Mouse (Mus musculus): ENCODE measurements around the gene Nlgn1. TPM values are rescaled to one million over a fixed set of nuclear protein-coding genes. Genes with fewer than 3 reads are reported as not detected.

Gene Nlgn1
- polyA plus RNA-seq, 1 experiment from 2014 or later, result 0.50 TPM

DNA sequence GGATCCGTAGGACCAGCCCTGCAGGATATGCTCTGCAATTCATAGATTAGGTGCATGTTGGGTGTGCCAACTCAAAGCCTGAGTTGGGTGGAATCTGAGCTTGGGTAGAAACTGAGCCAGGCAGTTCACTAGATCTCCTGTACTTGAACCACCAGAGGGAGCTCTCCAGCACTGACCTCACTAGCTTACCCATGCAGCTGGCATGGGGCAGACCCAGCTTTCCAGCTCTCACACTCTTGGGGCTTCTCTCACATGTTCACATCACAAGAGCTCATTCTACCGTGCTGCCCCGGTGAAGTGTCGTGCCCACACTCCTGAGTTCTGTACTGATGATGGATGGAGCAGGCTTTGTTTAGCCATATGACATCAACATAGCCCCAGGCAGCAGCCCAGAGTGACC is 679.2 kb downstream of the Nlgn1 start:
- ATAC-seq, result no peak
- no peak overlapping the region for H3K27ac ChIP-seq (ENCODE audit: low read length)
- no peak overlapping the region for H3K9ac ChIP-seq (replicated peaks; ENCODE audit: low read depth)
- TF ChIP-seq CTCF (IDR thresholded peaks at IDR 0.05) (peak; percentile 59), EP300 (IDR thresholded peaks at IDR 0.05) (no peak)
- no peaks in the 10 kb centered on the region for H3K4me1 ChIP-seq (ENCODE audit: insufficient read depth, low read depth, low read length)
- no peaks in the 10 kb centered on the region for H3K36me3 ChIP-seq (ENCODE audit: insufficient read depth, low read length)
- H3K9me3 ChIP-seq (ENCODE audit: low read length), result no peaks in the 10 kb centered on the region
- no peak overlapping the region for H3K4me3 ChIP-seq (ENCODE audit: low read depth, low read length)
- H3K4me2 ChIP-seq (replicated peaks; ENCODE audit: low read depth, low read length), result no peak overlapping the region
- DNase-seq (ENCODE audit: low spot score), result peak; percentile 26
- H3K27me3 ChIP-seq (replicated peaks; ENCODE audit: insufficient read depth, low read length), result no peaks in the 10 kb centered on the region
- 62% methylated on average over 4 of the region's 4 CpGs for WGBS

DNA sequence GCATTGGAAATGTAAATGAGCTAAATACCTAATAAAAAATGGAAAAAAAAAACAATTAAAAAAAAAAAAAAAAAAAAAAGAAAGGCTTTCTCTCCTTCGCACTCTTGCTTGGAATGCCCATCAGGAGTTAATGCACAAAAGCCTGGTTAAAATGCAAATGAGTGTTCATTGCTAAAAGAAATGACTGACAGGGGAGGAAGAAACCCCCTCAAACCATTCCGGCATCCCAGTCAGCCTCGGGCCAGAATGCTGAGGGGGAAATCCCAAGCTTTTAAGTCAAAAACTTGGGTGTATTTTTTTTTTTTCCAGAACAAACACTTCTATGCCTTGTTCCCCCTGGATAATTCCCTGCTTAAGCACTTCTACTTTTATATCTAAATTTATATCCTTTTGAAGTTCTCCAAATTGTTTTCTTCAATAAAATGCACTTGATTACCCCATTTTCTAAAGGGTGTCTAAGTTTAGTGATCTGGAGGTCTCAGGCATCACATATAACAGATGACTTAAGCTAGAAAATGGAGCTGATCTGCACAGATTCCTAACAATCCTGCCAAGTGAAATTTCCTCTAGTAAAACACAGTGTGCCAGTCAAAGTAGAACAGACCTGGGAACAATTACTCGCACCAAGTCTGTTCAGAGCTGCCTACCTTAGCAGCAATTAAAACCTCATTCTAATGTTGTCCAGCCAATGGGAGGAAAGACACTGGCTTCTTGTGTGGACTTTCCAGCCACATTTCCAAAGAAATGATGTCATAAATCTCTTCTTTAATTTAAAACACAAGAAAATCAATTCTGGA is 686.2 kb downstream of the Nlgn1 start:
- no peaks in the 10 kb centered on the region for H3K36me3 ChIP-seq (ENCODE audit: insufficient read depth, low read length)
- no peak for ATAC-seq
- no peaks in the 10 kb centered on the region for H3K27me3 ChIP-seq (replicated peaks; ENCODE audit: insufficient read depth, low read length)
- TF ChIP-seq EP300 (IDR thresholded peaks at IDR 0.05) (no peak), CTCF (IDR thresholded peaks at IDR 0.05) (no peak)
- 82% methylated on average over 4 of the region's 4 CpGs for WGBS
- H3K4me1 ChIP-seq (ENCODE audit: insufficient read depth, low read depth, low read length), result no peaks in the 10 kb centered on the region
- H3K4me3 ChIP-seq (ENCODE audit: low read depth, low read length), result no peak overlapping the region
- no peak for DNase-seq (ENCODE audit: low spot score)
- no peaks in the 10 kb centered on the region for H3K9me3 ChIP-seq (ENCODE audit: low read length)
- no peak overlapping the region for H3K9ac ChIP-seq (replicated peaks; ENCODE audit: low read depth)
- H3K4me2 ChIP-seq (replicated peaks; ENCODE audit: low read depth, low read length), result no peak overlapping the region
- no peak overlapping the region for H3K27ac ChIP-seq (ENCODE audit: low read length)

DNA sequence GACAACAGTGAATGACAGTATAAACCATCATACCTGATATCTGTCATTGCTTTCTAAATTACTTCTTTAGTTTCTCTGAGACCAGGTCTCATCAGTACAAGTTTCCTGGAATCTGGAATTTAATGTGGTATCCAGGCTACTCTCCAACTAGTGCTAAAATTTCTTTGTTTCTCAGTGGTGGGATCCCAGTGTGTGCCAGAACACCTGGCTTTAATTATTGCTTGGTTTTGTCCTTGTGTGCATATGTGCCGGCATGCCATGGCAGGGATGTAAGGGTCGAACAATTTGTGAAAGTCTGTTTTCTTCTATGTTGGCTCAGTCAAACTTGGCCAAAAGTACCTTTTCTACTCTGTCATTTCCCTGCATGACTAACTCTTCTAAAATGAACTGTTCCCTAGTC is 703.1 kb downstream of the Nlgn1 start:
- no peak overlapping the region for H3K4me3 ChIP-seq (ENCODE audit: low read depth, low read length)
- no peak overlapping the region for H3K4me2 ChIP-seq (replicated peaks; ENCODE audit: low read depth, low read length)
- no peak for DNase-seq (ENCODE audit: low spot score)
- H3K9me3 ChIP-seq (ENCODE audit: low read length), result no peaks in the 10 kb centered on the region
- H3K4me1 ChIP-seq (ENCODE audit: insufficient read depth, low read depth, low read length), result no peaks in the 10 kb centered on the region
- H3K36me3 ChIP-seq (ENCODE audit: insufficient read depth, low read length), result no peaks in the 10 kb centered on the region
- no peak overlapping the region for H3K9ac ChIP-seq (replicated peaks; ENCODE audit: low read depth)
- TF ChIP-seq CTCF (IDR thresholded peaks at IDR 0.05) (no peak), EP300 (IDR thresholded peaks at IDR 0.05) (no peak)
- no peak for ATAC-seq
- WGBS, result 88% methylated on average over 2 of the region's 2 CpGs
- H3K27ac ChIP-seq (ENCODE audit: low read length), result no peak overlapping the region
- no peaks in the 10 kb centered on the region for H3K27me3 ChIP-seq (replicated peaks; ENCODE audit: insufficient read depth, low read length)

DNA sequence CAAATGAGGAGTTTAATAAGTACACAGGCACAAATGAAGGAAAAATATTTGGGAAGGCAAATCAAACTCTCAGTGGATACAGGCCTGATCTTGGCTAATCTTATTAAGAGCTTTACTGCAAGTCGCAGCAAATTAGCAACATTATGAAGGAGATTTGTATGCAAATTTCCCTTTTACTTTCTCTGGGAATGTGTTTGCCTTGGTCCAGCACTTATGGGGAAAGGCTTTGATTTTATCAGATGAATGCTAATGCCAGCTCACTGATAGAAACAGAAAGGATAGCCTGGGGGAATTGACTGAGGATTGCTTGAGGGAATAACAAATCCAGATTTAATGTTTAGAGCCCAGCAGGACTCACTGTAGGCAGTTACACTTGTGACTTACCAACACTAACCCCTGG is 725.7 kb downstream of the Nlgn1 start:
- WGBS, result 43% methylated on average over 1 of the region's 1 CpGs
- Histone ChIP-seq H3K4me1 (ENCODE audit: insufficient read depth, low read depth, low read length) (no peaks in the 10 kb centered on the region), H3K36me3 (ENCODE audit: insufficient read depth, low read length) (no peaks in the 10 kb centered on the region), H3K27me3 (replicated peaks; ENCODE audit: insufficient read depth, low read length) (no peaks in the 10 kb centered on the region), H3K4me2 (replicated peaks; ENCODE audit: low read depth, low read length) (no peak overlapping the region), H3K9ac (replicated peaks; ENCODE audit: low read depth) (no peak overlapping the region), H3K4me3 (ENCODE audit: low read depth, low read length) (no peak overlapping the region), H3K27ac (ENCODE audit: low read length) (no peak overlapping the region), H3K9me3 (ENCODE audit: low read length) (no peaks in the 10 kb centered on the region)
- DNase-seq (ENCODE audit: low spot score), result no peak
- no peak for ATAC-seq
- TF ChIP-seq EP300 (IDR thresholded peaks at IDR 0.05) (no peak), CTCF (IDR thresholded peaks at IDR 0.05) (no peak)

DNA sequence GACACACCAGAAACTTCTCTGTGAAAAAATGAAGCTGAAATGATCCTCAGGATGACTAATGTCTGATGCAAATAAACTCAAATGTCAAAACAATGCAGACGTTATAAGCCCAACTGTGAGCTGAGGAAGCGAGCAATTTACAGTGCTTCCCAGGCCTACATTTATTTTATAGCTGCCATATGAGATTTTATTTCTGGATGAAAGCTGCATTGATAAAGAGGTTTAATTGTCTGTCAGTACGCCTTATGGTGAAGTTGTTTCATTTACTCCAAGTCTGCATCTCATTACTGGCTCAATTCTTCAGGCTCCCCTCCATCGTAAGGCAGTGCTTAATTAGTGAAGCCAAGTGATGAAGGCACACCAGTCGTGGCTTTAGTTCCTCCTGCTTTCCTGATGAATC is 734.7 kb downstream of the Nlgn1 start:
- ATAC-seq, result no peak
- Histone ChIP-seq H3K27me3 (replicated peaks; ENCODE audit: insufficient read depth, low read length) (no peaks in the 10 kb centered on the region), H3K4me2 (replicated peaks; ENCODE audit: low read depth, low read length) (no peak overlapping the region), H3K36me3 (ENCODE audit: insufficient read depth, low read length) (no peaks in the 10 kb centered on the region), H3K27ac (ENCODE audit: low read length) (no peak overlapping the region), H3K4me3 (ENCODE audit: low read depth, low read length) (no peak overlapping the region), H3K4me1 (ENCODE audit: insufficient read depth, low read depth, low read length) (no peaks in the 10 kb centered on the region), H3K9me3 (ENCODE audit: low read length) (no peaks in the 10 kb centered on the region), H3K9ac (replicated peaks; ENCODE audit: low read depth) (no peak overlapping the region)
- no peak for DNase-seq (ENCODE audit: low spot score)
- 58% methylated on average over 5 of the region's 5 CpGs for WGBS
- TF ChIP-seq CTCF (IDR thresholded peaks at IDR 0.05) (no peak), EP300 (IDR thresholded peaks at IDR 0.05) (no peak)

DNA sequence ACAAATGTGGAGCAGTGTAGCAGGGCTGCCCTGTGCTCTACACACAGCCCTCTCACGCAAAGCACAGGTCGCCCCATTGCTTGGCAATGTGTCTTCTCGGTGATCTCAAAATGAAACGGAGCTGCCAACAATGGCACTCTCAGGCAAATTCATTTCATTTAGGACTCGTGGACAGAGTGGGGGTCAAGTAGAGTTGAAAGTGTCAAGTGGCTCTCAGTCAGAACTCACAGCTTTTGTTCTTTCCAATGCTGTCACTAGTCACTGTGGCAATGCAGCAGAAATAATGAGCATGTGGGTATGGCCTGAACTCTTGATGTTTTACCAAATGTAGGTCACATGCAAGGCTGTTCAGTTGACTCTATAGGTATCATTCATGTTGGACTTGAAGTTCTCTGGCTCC is 756.7 kb downstream of the Nlgn1 start:
- H3K4me3 ChIP-seq (ENCODE audit: low read depth, low read length), result no peak overlapping the region
- TF ChIP-seq EP300 (IDR thresholded peaks at IDR 0.05) (no peak), CTCF (IDR thresholded peaks at IDR 0.05) (no peak)
- no peaks in the 10 kb centered on the region for H3K27me3 ChIP-seq (replicated peaks; ENCODE audit: insufficient read depth, low read length)
- no peaks in the 10 kb centered on the region for H3K36me3 ChIP-seq (ENCODE audit: insufficient read depth, low read length)
- no peak overlapping the region for H3K9ac ChIP-seq (replicated peaks; ENCODE audit: low read depth)
- ATAC-seq (no peak), DNase-seq (ENCODE audit: low spot score) (no peak)
- no peak overlapping the region for H3K4me2 ChIP-seq (replicated peaks; ENCODE audit: low read depth, low read length)
- no peaks in the 10 kb centered on the region for H3K9me3 ChIP-seq (ENCODE audit: low read length)
- H3K27ac ChIP-seq (ENCODE audit: low read length), result no peak overlapping the region
- no peaks in the 10 kb centered on the region for H3K4me1 ChIP-seq (ENCODE audit: insufficient read depth, low read depth, low read length)
- WGBS, result 52% methylated on average over 5 of the region's 5 CpGs

Measured in lung, postnatal 0 days (tissue).